Mouse (Mus musculus) liver, embryonic 13.5 days (tissue): ENCODE measurements around the gene Olfr16. TPM values are rescaled to one million over a fixed set of nuclear protein-coding genes. Genes with fewer than 3 reads are reported as not detected.

ENCODE experiments used
- ATAC-seq: fragments of 200-750 bp; cut with Nextera tagmentation; 2 replicates; pipeline ENCODE4 v1.8.0; 2017; ENCODE audit warnings: low read depth, mild to moderate bottlenecking, moderate number of reproducible peaks, moderate library complexity
- DNase-seq: peaks from one replicate; pipeline ENCODE4 v3.0.0; 2022
- H3K27ac ChIP-seq: fragments of 300-500 bp; sonication (generic); 2 replicates; pipeline ENCODE4 v1.5.1; 2015; ENCODE audit warnings: moderate library complexity, mild to moderate bottlenecking, inconsistent platforms
- H3K27me3 ChIP-seq: fragments of 300-500 bp; sonication (generic); 2 replicates; pipeline ENCODE4 v1.6.1; 2015; ENCODE audit warnings: mild to moderate bottlenecking, inconsistent platforms
- H3K36me3 ChIP-seq: fragments of 300-500 bp; sonication (generic); 2 replicates; pipeline ENCODE4 v1.6.1; 2015; ENCODE audit warnings: mild to moderate bottlenecking, inconsistent platforms
- H3K4me1 ChIP-seq: fragments of 300-500 bp; sonication (generic); replicated peaks from 2 replicates; pipeline ENCODE4 v1.6.1; 2015; ENCODE audit warnings: inconsistent platforms
- H3K4me2 ChIP-seq: fragments of 300-500 bp; sonication (generic); 2 replicates; pipeline ENCODE4 v1.6.1; 2015; ENCODE audit warnings: inconsistent platforms, mild to moderate bottlenecking, moderate library complexity
- H3K4me3 ChIP-seq: fragments of 300-500 bp; sonication (generic); replicated peaks from 2 replicates; pipeline ENCODE4 v1.5.1; 2015; ENCODE audit warnings: mild to moderate bottlenecking, inconsistent platforms
- H3K9ac ChIP-seq: fragments of 300-500 bp; sonication (generic); 2 replicates; pipeline ENCODE4 v1.6.1; 2015; ENCODE audit warnings: mild to moderate bottlenecking, inconsistent platforms
- H3K9me3 ChIP-seq: fragments of 300-500 bp; sonication (generic); replicated peaks from 2 replicates; pipeline ENCODE4 v1.6.1; 2016; ENCODE audit warnings: inconsistent platforms
- WGBS: fragments of 180-500 bp; shearing (Covaris S2); methylation state at CpG from one replicate; pipeline ENCODE4 v1.1.7; 2015; ENCODE audit not compliant: insufficient replicate concordance; 5-methylcytosine and 5-hydroxymethylcytosine counted together
- polyA plus RNA-seq: library from polyadenylated mRNA; unstranded; fragments of >200 nt; fragmentation: Nextera tagmentation; extraction: Ambion mirVana; gene quantifications from 2 replicates; pipeline ENCODE4 v1.2.1, GENCODE M21; 2015

Gene Olfr16
- polyA plus RNA-seq, result not detected in 2 replicates

DNA sequence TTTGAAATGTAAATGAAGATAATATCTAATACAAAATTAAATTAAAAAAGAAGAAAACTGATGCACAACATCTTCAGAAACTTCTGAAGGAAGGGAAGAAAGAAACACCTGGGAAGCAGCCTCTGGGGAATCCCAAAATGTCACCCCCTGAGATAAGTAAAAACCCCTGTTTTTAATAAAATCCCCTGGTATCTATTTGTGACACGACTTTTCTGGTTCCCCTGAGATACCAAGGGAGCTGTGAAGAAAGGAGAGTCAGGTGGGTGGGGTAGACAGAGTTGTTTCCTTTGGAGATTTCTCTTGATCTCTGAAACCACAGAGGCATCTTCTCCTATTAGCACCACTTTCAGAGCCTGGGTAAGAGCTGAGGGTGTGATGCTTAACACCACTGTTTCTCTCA, at the start of gene Olfr16:
Gene Olfr16 (plus strand): TSS at position 250 of the 400 bp plus-strand sequence.
- no peaks in the 10 kb centered on the region for H3K9me3 ChIP-seq
- H3K27ac ChIP-seq, result no peak within 1 kb of the TSS
- H3K27me3 ChIP-seq, result no peaks in the 10 kb centered on the region
- H3K4me1 ChIP-seq, result no peaks in the 10 kb centered on the region
- no peak for DNase-seq
- ATAC-seq, result no peak
- H3K4me3 ChIP-seq, result no peak within 1 kb of the TSS
- no peak within 1 kb of the TSS for H3K4me2 ChIP-seq
- H3K9ac ChIP-seq, result no peak within 1 kb of the TSS
- H3K36me3 ChIP-seq, result no peaks in the 10 kb centered on the region
- WGBS, result 19% methylated on average over 1 of the region's 1 CpGs

DNA sequence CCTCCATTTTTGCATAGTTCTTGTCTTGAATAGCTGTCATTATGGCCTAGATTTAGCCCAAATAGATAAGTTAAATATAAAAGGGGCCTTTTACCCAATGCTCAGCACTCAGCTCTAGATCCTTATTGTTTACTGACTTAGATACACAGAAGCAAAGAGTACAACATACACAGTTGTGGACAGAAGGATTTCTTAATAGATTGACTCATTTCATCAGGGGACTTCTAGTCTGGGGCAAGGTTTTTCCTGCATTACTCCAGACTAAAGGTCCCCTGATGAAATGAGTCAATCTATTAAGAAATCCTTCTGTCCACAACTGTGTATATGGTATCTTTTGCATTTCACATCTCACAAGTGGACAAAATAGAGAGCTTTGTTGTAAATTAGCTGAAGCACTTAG, 46.9 kb upstream of the Olfr16 start:
- Histone ChIP-seq H3K9ac (no peak overlapping the region), H3K4me2 (no peak overlapping the region), H3K36me3 (no peaks in the 10 kb centered on the region), H3K4me1 (no peaks in the 10 kb centered on the region), H3K27ac (no peak overlapping the region), H3K4me3 (no peak overlapping the region), H3K27me3 (no peaks in the 10 kb centered on the region), H3K9me3 (no peaks in the 10 kb centered on the region)
- DNase-seq, result no peak
- peak; percentile 23; the same call in 1 of the 2 replicates for ATAC-seq

DNA sequence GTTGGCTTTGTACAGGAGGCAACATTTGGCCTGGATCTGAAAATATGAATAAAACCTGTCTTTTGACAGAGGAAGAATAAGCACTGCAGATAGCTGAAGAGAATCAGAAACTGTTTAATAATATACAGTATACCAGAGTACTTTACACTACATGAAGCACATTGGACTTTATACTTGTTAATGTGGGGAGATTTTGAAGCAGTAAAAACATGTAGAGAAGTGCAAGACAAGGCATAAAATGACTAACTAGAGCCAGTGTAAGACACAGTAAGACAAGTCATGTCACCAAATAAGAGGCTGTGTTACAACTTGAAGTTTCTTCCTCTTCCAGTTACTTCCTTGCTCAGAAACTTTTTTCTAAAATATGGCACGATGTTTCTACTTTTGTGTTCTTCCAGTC, 33.1 kb upstream of the Olfr16 start:
- no peak overlapping the region for H3K27ac ChIP-seq
- H3K9me3 ChIP-seq, result 0 out of 2 replicates have a peak, but pooled peaks cover under 1% of the 10 kb centered on the region
- DNase-seq (no peak), ATAC-seq (no peak)
- no peak overlapping the region for H3K9ac ChIP-seq
- no peaks in the 10 kb centered on the region for H3K4me1 ChIP-seq
- WGBS, result 53% methylated on average over 1 of the region's 1 CpGs
- no peaks in the 10 kb centered on the region for H3K27me3 ChIP-seq
- no peak overlapping the region for H3K4me3 ChIP-seq
- no peak overlapping the region for H3K4me2 ChIP-seq
- no peaks in the 10 kb centered on the region for H3K36me3 ChIP-seq

DNA sequence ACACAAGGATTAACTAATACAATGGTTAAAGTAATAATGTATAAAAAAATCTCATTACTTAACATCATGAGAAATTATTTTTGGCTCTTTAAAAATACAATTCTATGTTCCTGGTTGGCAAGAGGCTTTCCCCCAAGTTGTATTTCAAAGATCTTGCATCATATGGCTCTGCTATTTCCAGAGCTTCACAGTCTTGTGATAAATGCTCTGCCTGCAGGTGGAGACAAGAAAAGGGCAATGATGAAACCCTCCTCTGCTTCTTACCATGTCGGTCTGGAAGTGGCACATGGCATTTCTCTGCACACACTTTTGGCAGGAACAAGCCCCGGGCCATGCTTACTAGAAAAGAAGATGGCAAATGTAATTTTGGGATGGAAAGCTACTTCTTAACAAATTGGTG, 31.8 kb upstream of the Olfr16 start:
- 55% methylated on average over 2 of the region's 2 CpGs for WGBS
- H3K36me3 ChIP-seq, result no peaks in the 10 kb centered on the region
- no peak overlapping the region for H3K4me3 ChIP-seq
- no peak overlapping the region for H3K27ac ChIP-seq
- no peak overlapping the region for H3K9ac ChIP-seq
- DNase-seq (no peak), ATAC-seq (no peak)
- H3K9me3 ChIP-seq, result no peaks in the 10 kb centered on the region
- H3K4me1 ChIP-seq, result no peaks in the 10 kb centered on the region
- H3K27me3 ChIP-seq, result no peaks in the 10 kb centered on the region
- no peak overlapping the region for H3K4me2 ChIP-seq

DNA sequence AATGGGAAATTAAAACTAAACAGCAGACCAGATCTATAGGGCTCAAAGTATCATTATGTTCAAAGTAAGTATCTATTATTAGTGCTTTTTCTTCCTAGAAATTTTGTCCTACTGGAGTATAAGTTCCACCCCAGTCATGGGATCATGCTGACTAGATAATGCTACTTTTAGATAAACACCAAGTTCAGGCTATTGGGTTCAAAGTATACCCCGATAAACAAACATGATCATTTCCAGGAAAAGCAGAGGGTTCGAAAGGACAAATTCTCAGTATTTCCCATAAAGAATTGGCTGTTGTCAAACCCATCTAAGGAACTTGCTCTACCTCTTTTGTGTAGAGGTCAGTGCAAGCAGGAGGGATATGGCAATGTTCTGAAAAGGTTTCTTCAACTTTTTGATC, 18.0 kb upstream of the Olfr16 start:
- no peak for ATAC-seq
- Histone ChIP-seq H3K27me3 (no peaks in the 10 kb centered on the region), H3K4me2 (no peak overlapping the region), H3K36me3 (no peaks in the 10 kb centered on the region), H3K9me3 (no peaks in the 10 kb centered on the region), H3K9ac (no peak overlapping the region), H3K4me1 (no peaks in the 10 kb centered on the region), H3K4me3 (no peak overlapping the region), H3K27ac (no peak overlapping the region)
- DNase-seq, result no peak
- WGBS, result 56% methylated on average over 2 of the region's 2 CpGs

DNA sequence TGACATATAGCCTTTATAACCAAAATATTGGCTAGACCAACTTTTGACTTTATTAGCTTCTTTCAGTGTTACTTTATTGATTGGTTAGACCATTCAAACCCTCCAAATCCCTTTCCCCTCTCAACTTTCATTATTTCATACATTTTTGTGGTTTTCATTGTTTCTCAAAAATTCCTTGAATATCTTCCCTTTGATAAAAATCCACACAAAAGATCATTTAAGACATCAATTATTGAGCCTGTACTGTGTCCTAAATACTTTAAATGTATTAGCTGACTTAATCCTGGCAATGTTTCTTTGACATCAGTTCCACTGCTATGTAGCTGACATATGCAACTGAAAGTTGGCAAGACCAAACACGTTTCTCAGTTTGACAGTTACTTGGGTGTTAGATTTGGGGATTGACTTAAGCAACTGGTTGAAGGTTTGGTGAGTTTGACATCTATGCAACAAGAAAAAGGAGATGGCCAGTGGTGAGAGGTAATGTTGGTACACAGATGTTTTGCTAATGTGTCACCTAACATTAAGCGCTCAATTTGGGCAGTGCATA, 1.0 kb downstream of the Olfr16 start:
- no peak overlapping the region for H3K9ac ChIP-seq
- no peak for ATAC-seq
- no peaks in the 10 kb centered on the region for H3K4me1 ChIP-seq
- H3K36me3 ChIP-seq, result no peaks in the 10 kb centered on the region
- no peaks in the 10 kb centered on the region for H3K27me3 ChIP-seq
- H3K27ac ChIP-seq, result no peak overlapping the region
- H3K4me3 ChIP-seq, result no peak overlapping the region
- H3K4me2 ChIP-seq, result no peak overlapping the region
- DNase-seq, result no peak
- 60% methylated on average over 2 of the region's 2 CpGs for WGBS
- no peaks in the 10 kb centered on the region for H3K9me3 ChIP-seq

DNA sequence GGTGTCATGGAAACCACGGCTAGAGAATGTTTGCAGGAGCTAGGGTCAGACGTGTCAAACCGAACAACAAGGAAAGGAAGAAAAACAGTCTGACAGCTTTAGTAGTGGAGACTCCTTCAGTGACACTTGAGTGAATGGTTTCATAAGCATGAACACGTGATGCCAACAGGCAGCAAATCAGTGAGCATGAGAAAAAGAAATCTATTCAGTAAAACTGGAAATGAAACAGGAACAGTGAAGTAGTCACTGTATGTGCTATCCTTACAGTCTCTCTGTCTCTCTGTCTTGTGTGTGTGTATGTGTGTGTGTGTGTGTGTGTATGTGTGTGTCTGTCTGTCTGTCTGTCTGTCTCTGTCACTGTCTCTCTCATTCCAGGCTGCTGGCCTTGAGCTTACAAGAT, 5.2 kb downstream of the Olfr16 start:
- H3K9me3 ChIP-seq, result no peaks in the 10 kb centered on the region
- H3K27ac ChIP-seq, result no peak overlapping the region
- ATAC-seq (no peak), DNase-seq (no peak)
- no peaks in the 10 kb centered on the region for H3K27me3 ChIP-seq
- no peak overlapping the region for H3K4me3 ChIP-seq
- no peaks in the 10 kb centered on the region for H3K4me1 ChIP-seq
- WGBS, result 66% methylated on average over 4 of the region's 4 CpGs
- no peaks in the 10 kb centered on the region for H3K36me3 ChIP-seq
- no peak overlapping the region for H3K4me2 ChIP-seq
- no peak overlapping the region for H3K9ac ChIP-seq

DNA sequence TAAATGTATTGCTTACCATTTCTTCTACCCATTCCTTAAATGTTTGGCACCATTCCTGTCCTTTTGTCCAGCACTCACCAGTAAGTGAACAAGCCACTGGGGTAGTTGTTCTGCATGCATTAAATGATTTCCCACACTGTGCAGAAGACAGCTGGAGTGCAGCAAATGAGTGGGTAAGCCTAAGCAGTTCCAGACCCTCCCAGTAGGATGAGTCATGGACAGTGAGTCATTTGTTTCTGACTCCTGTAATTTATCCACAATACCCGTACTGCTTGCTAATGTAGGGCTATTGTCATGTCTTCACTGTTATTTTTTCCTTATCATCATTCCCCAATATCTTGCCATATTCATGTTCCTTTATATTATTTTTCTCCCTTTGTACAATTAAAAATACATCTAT, 10.2 kb downstream of the Olfr16 start:
- DNase-seq (no peak), ATAC-seq (no peak)
- WGBS, result 32% methylated on average over 1 of the region's 1 CpGs
- Histone ChIP-seq H3K4me3 (no peak overlapping the region), H3K27ac (no peak overlapping the region), H3K4me2 (no peak overlapping the region), H3K27me3 (no peaks in the 10 kb centered on the region), H3K9me3 (no peaks in the 10 kb centered on the region), H3K9ac (no peak overlapping the region), H3K4me1 (no peaks in the 10 kb centered on the region), H3K36me3 (no peaks in the 10 kb centered on the region)

DNA sequence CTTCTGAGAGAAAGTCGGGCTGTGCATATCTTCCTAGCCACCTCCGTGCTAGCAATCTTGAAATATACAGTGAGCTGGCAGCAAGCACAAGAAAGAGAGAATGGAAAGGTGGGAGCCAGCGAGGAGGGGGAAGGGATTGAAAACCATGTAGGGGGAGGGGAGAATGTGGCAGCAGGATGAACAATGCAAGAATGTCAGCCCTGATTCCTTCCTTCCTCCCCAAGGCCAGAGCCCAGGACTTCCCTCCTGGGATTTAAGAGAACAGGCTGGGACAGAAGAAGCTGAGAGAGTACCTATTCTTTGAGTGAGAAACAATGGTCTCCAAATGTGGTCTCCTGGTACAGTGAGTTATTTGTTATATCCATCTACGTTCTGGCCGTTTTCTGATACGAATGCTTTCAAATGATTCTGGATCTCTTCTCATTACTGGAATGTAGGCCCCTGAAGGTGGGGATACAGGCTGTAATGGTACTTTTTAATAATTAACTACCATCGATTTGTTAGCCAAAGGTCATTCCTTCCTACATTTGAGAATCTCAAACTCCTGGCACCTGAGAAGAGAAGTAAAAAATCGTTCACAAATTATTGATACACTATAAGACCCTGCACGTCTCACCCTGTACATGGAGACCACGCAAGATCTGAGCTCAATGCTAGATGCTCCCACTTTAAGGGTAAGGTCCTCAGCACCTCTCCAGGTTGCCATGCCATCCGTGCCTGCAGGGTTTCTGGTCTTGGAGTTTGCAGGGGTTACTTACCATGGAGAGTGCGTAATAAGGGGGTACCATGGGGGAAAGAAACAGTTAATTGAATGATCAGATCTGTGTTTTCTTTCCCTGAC, 39.8 kb downstream of the Olfr16 start:
- Histone ChIP-seq H3K27ac (peak overlapping the region; percentile 45; the same call in 1 of the 2 replicates), H3K9ac (no peak overlapping the region), H3K4me3 (peak overlapping the region; percentile 26), H3K4me2 (peak overlapping the region; percentile 41), H3K4me1 (no peaks in the 10 kb centered on the region; the same call in 1 of the 2 replicates), H3K9me3 (no peaks in the 10 kb centered on the region), H3K36me3 (no peaks in the 10 kb centered on the region), H3K27me3 (no peaks in the 10 kb centered on the region)
- no peak for DNase-seq
- WGBS, result 50% methylated on average over 12 of the region's 12 CpGs
- ATAC-seq, result no peak

DNA sequence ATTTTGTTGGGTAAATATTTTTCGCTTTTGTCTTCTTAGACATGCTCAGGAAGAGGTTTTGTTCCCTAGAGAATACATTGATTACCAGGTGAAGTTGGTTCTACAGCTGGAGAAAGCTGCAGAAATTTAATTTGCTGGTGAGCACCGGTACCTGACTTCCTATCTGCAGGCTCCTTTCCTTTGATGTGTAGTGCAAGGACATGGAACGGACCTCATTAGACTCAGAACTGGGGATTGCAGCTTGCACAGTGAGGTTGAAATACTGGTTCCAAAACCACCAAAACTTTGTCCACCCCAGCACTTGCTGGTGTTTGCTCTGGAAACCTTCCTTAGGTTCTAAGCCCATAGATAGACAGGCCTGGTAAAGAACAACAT, 40.4 kb downstream of the Olfr16 start:
- H3K27me3 ChIP-seq, result no peaks in the 10 kb centered on the region
- no peak overlapping the region for H3K27ac ChIP-seq
- H3K9me3 ChIP-seq, result no peaks in the 10 kb centered on the region
- no peaks in the 10 kb centered on the region for H3K36me3 ChIP-seq
- peak overlapping the region; percentile 26 for H3K4me3 ChIP-seq
- H3K9ac ChIP-seq, result no peak overlapping the region
- H3K4me2 ChIP-seq, result peak overlapping the region; percentile 41
- ATAC-seq (no peak), DNase-seq (no peak)
- 49% methylated on average over 3 of the region's 3 CpGs for WGBS
- H3K4me1 ChIP-seq, result no peaks in the 10 kb centered on the region; the same call in 1 of the 2 replicates
